Mouse (Mus musculus) heart, postnatal 25 days (tissue): ENCODE measurements around the gene Tmem53. TPM values are rescaled to one million over a fixed set of nuclear protein-coding genes. Genes with fewer than 3 reads are reported as not detected.

Experiments used
- DNase-seq: peaks from one replicate; pipeline ENCODE4 v3.0.0; 2022; ENCODE audit warnings: low spot score
- intact Hi-C: fragments of 180-260 bp; cut with DNase I; formaldehyde crosslinking; loops from one replicate; pipeline ENCODE4 v1.15.1; 2025
- total RNA-seq, 2 experiments: library from RNA; stranded (reverse); gene quantifications; 2 replicates each; pipeline ENCODE4 v1.2.3; 2021

The Tmem53 gene
- total RNA-seq, 2 experiments from 2014 or later: 23.8 to 30.3 TPM

DNA sequence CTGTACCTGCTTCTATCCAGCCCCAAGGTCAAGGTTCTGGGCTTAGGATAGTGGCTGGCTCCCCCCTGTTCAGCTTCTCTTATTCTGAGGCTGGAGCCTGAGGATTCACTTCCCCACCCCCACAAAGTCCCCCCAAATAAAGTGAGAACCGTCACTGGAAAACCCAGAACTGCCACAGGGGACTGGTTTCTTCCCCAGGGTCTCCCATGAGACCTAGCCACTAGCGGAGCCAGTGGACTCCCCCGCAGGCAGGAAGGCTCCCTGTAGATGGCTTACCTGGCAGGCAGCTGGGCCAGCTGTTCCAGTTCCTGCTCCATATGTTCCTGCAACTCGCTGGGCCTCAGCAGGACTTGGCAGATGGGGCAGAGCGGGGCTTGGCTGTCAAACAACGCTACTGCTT lies 55.5 kb downstream of the Tmem53 start:
- intact Hi-C loops: no loop called here
- DNase-seq: no peak

DNA sequence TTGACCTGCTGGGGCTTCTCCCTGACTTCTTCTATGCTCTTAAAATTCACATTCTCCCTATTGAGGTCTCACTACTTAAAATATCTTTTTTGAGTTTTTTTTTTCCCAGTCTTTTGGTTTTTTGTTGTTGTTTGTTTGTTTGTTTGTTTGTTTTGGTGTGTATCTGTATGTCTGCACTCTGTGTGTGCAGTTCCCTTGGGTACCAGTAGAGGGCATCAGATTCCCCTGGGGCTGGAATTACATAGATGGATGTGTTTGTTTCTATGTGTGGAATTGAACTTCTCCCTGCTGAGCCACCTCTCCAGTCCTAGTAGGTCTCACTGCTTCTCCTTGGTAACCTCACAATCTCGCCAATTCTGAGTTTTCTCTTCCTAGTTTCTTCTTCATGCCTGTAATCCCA lies 57.7 kb downstream of the Tmem53 start:
- intact Hi-C loops: no loop called here
- no peak for DNase-seq

DNA sequence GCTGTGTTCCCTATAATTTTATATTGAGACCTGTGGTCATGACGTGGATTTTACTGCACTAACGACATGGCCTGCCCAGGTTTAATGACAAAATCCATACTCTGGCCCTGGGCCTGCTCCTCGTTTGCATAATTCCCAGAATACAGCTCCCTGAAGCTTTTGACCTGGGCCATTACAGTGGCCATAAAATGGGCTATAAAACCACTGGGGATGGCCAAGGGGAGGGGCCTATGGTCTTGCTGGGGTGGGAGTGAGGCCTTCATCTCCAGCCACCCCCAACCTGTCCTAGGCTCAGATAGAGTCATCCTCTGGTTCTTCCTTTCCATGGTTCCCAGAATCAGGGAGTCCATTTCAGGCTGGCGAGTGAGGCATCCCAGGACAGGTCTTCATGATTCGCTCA lies 60.1 kb downstream of the Tmem53 start:
- intact Hi-C loops: no loop called here
- no peak for DNase-seq

DNA sequence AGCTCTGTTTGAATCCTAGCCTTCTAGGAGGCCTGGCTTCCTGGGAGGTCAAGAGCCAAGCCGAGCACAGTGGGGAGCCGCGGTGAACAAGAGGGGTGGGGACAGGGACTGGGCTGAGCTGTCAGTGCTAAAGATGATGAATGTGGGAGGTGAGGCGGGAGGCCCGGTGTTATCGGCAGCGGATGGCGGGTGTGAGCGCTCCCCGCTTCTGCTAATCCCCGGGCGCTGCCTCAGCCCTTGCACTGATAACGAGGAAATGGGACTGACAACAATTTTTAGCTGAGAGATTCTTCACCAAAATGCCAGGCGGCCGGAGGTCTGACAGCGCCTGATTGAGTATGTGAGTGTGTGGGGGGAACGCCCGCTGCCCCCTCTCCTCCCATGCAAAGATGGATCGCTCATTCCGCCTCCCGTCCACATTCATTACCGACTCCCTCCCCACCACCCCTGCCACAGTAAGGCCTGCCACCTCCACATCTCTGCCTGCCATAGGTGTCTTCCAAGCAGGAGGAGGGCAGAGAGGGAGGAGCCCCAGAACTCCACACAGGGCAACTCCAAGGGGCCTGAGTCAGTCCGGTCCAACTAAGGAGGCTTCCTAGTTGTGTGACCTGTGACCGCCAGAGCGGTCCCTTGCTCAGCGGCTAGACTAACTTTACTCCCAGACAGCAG lies 60.8 kb downstream of the Tmem53 start:
- no peak for DNase-seq
- intact Hi-C loops: no loop called here

DNA sequence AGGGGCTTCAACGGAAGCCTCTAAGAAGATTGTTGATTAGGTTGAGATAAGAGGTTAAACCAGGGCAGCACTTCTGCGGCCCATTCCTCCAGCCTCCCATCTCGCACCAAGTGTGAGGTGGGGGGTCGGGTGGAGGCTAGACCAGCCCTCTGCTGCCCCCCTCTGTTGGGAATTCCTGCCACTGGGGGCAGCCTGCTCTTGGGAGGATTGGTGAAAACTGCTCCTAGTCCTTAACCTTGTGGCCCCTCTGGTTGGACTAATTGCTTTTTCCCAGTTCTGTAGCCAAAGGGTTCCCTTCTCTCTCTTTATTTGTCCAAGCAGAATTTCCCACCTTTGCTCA lies 61.3 kb downstream of the Tmem53 start:
- intact Hi-C loops: no loop called here
- DNase-seq: no peak

DNA sequence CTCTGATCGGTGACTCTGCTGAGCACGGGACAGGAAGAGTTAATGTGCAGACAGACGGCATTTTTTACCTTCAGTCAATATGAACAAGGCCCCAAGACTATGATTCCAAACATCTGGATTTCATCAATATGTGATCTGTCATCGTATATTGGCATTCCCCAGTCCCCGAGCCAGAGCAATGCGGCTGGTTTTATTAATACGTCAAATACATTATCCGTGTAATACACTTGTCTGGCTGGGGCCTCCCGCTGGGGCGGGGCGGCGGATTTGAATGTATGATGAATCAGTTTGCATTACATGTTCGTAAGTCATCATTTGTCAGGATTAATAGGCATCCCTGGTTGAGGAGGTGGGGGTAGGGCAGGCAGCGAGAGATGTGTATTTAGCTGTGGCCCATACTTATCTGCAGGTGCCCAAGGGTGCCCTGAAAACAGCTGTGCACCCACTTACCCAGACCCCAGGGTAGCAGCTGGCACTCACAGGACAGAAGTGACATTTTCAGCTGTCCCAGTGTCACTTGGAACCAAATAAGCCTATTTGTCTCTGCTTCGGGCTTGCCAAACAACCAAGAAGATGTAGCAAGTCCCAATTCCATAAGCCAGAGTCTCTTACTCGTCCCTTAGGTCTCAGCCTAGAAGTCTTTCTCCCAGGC lies 63.2 kb downstream of the Tmem53 start:
- intact Hi-C loops: no loop called here
- DNase-seq: no peak

DNA sequence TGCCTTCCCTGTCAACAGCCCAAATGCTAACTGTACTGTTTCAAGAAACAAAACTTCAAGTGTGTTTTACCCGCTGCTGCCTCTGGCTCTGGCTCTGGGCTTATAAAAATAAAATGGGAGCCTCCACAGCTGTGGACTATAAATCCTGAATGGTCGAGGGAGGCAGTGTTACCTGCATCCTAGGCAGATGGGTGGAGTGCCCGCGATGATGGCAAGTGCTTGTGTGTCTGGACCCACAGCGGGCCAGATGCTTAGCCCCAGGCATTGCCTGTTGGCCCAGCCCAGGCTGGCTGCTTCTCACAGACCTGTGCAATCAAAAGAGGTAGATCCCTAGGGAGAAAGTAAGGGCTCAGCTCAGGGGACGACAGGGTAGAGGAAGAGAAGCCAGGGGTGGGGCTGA lies 65.0 kb downstream of the Tmem53 start:
- DNase-seq: no peak
- intact Hi-C loops: no loop called here

DNA sequence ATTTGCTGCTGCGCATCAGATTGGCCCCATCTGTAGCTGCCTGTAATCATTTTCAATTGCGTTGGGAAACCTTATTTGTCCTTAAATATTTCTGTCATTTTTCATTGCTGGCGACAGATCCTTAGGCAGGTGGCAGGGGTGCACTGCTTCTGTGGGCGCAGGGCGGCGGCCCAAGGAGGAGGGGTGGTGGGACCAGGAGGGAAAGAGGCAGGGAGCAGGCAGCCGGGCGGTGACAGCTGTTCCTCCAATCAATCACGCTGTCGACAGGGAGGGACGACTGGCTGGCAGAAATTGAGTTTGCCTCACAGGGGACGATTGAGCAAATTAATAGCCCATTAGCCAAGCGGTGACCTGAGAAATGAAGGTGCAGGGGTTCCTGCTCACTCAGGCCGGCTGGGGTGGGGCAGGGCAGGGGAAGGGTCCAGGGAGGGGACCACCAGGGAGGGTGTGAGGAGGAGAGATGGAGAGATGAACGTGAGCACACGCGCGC lies 66.0 kb downstream of the Tmem53 start:
- DNase-seq: no peak
- intact Hi-C loops: no loop called here

Other genes starting within 250 kb of the Tmem53 start
- 10 to 100 TPM; 13.5 to 13.8 TPM for gene Eif2b3, start 232.5 kb upstream of the Tmem53 start, total RNA-seq
- gene Ptch2, start 155.9 kb upstream of the Tmem53 start, total RNA-seq: 1 to 10 TPM; 1.1 to 1.5 TPM
- gene Btbd19, start 126.2 kb upstream of the Tmem53 start, total RNA-seq: 1 to 10 TPM; 2.0 to 3.3 TPM
- gene Tctex1d4, start 125.2 kb upstream of the Tmem53 start, total RNA-seq: not detected
- gene Plk3, start 118.0 kb upstream of the Tmem53 start, total RNA-seq: 1 to 10 TPM; 1.5 to 2.1 TPM
- gene Rps8, start 95.7 kb upstream of the Tmem53 start, total RNA-seq: 100 to 1,000 TPM; 571 to 648 TPM
- gene Kif2c, start 69.3 kb upstream of the Tmem53 start, total RNA-seq: under 1 TPM; 0.31 to 0.34 TPM
- not detected for gene Armh1, start 174 bp downstream of the Tmem53 start, total RNA-seq
- gene Rnf220, start 245.1 kb downstream of the Tmem53 start, total RNA-seq: 10 to 100 TPM; 30.5 to 31.5 TPM